Mouse (Mus musculus) liver, embryonic 11.5 days (tissue): ENCODE data around the gene Smim5. TPM values are rescaled to one million over a fixed set of nuclear protein-coding genes. Genes with fewer than 3 reads are reported as not detected.

Experiments used
- ATAC-seq: fragments of 200-750 bp; cut with Nextera tagmentation; replicated peaks from 2 replicates; pipeline ENCODE4 v1.8.0; 2017; ENCODE audit warnings: moderate number of reproducible peaks, mild to moderate bottlenecking, moderate TSS enrichment, moderate library complexity; ENCODE audit not compliant: low FRiP score
- DNase-seq: peaks from one replicate; pipeline ENCODE4 v3.0.0-alpha.2; 2017; ENCODE audit warnings: low spot score
- H3K27ac ChIP-seq: fragments of 300-500 bp; sonication (generic); 2 replicates; pipeline ENCODE4 v1.5.1; 2014; ENCODE audit warnings: mild to moderate bottlenecking, low read depth, low read length, control low read depth
- H3K27me3 ChIP-seq: fragments of 300-500 bp; sonication (generic); replicated peaks from 2 replicates; pipeline ENCODE4 v1.6.1; 2014; ENCODE audit warnings: low read length, mixed read lengths; ENCODE audit not compliant: control insufficient read depth, insufficient read depth
- H3K36me3 ChIP-seq: fragments of 300-500 bp; sonication (generic); 2 replicates; pipeline ENCODE4 v1.6.1; 2014; ENCODE audit warnings: mild to moderate bottlenecking, low read length, moderate library complexity, mixed read lengths; ENCODE audit not compliant: control insufficient read depth, insufficient read depth
- H3K4me1 ChIP-seq: fragments of 300-500 bp; sonication (generic); replicated peaks from 2 replicates; pipeline ENCODE4 v1.6.1; 2014; ENCODE audit warnings: low read length, mixed read lengths; ENCODE audit not compliant: control insufficient read depth, insufficient read depth
- H3K4me2 ChIP-seq: fragments of 300-500 bp; sonication (generic); 2 replicates; pipeline ENCODE4 v1.6.1; 2014; ENCODE audit warnings: mild to moderate bottlenecking, control low read depth, moderate library complexity
- H3K4me3 ChIP-seq: fragments of 300-500 bp; sonication (generic); 2 replicates; pipeline ENCODE4 v1.5.1; 2014; ENCODE audit warnings: low read depth, low read length, control low read depth
- H3K9ac ChIP-seq: fragments of 300-500 bp; sonication (generic); 2 replicates; pipeline ENCODE4 v1.6.1; 2014; ENCODE audit warnings: low read depth, low read length, control low read depth
- H3K9me3 ChIP-seq: fragments of 300-500 bp; sonication (generic); 2 replicates; pipeline ENCODE4 v1.6.1; 2016; ENCODE audit warnings: low read length, inconsistent platforms, mixed read lengths; ENCODE audit not compliant: control insufficient read depth
- WGBS: fragments of 180-500 bp; shearing (Covaris S2); extraction: QIAGEN DNeasy Blood & Tissue Kit; methylation state at CpG from one replicate; pipeline ENCODE4 v1.1.7; 2014; 5-methylcytosine and 5-hydroxymethylcytosine counted together
- polyA plus RNA-seq: library from polyadenylated mRNA; unstranded; fragments of >200 nt; fragmentation: Nextera tagmentation; extraction: Ambion mirVana; gene quantifications from 2 replicates; pipeline ENCODE4 v1.2.1, GENCODE M21; 2014

Smim5 gene
- polyA plus RNA-seq, 1 experiment from 2014 or later, result 45.9 TPM

GRCm38 (mm10) chr11:115872437-115872836 is 27.3 kb upstream of the Smim5 start:
- Histone ChIP-seq H3K36me3 (no peaks in the 10 kb centered on the region), H3K27ac (no peak overlapping the region), H3K27me3 (no peaks in the 10 kb centered on the region), H3K4me2 (no peak overlapping the region; the same call in 1 of the 2 replicates), H3K9ac (no peak overlapping the region), H3K9me3 (no peaks in the 10 kb centered on the region), H3K4me1 (peaks cover 20% of the 10 kb centered on the region), H3K4me3 (no peak overlapping the region)
- ATAC-seq, result peak; percentile 46; the same call in 1 of the 2 replicates
- 59% methylated on average over 4 of the region's 4 CpGs for WGBS
- no peak for DNase-seq

- Histone ChIP-seq H3K4me2 (no peak overlapping the region), H3K27ac (no peak overlapping the region), H3K4me1 (peaks cover 17% of the 10 kb centered on the region), H3K4me3 (no peak overlapping the region), H3K27me3 (no peaks in the 10 kb centered on the region), H3K9ac (no peak overlapping the region), H3K36me3 (no peaks in the 10 kb centered on the region), H3K9me3 (no peaks in the 10 kb centered on the region)
- WGBS, result 91% methylated on average over 3 of the region's 3 CpGs
- DNase-seq (no peak), ATAC-seq (no peak)
Measured at GRCm38 (mm10) chr11:115875935-115876334, 23.8 kb upstream of the Smim5 start.

DNA sequence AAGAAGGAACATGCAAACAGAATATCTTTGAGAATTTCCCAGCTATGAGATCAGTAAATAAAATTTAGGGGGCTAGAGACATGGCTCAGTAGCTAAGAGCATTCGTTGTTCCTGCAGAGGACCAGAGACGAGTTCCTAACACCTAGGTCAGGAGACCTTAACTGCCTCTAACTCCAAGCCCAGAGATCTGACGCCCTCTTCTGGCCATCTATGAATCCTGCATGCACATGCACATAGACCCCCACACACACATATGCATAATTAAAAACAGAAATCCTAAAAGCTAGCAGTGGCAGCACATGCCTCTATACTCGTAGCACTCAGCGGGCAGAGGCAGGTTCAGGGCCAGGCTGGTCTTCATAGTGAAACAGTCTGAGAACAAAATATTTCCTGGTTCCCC is 23.3 kb upstream of the Smim5 start:
- Histone ChIP-seq H3K27ac (no peak overlapping the region; the same call in 1 of the 2 replicates), H3K9me3 (no peaks in the 10 kb centered on the region), H3K4me2 (no peak overlapping the region), H3K36me3 (no peaks in the 10 kb centered on the region), H3K4me1 (peaks cover 17% of the 10 kb centered on the region), H3K9ac (no peak overlapping the region), H3K4me3 (no peak overlapping the region), H3K27me3 (no peaks in the 10 kb centered on the region)
- WGBS, result 75% methylated on average over 5 of the region's 5 CpGs
- no peak for DNase-seq
- no peak for ATAC-seq

DNA sequence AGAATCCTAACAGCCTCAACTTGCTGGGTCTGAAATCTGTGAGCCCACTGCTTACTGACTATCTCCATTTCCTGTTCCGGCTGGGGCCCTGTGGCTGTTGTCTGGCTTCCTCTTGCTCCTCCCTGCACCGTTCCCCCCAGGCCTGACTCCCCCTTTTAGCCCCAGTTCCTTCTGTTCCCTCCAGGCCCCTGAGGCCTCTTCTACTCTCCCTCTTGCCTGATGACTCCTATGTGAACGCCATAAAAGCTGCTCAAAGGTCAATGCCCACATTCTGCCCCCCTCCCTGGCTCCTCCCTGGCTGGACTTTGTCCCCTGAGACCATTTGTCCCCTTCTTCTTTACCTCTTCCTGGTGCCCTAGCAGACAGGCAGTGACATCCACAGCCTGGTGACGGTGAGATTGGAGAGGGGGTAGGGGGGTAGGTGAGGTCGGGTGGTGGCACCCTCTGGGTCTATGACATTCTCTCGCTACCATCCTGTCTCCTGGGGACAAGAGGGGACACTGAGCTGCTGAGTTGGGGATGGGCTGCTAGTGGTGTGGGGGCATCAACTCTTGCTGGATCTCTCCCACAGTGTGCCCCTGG is 22.5 kb upstream of the Smim5 start:
- Histone ChIP-seq H3K36me3 (no peaks in the 10 kb centered on the region), H3K27me3 (no peaks in the 10 kb centered on the region), H3K9me3 (no peaks in the 10 kb centered on the region), H3K9ac (0 out of 2 replicates have a peak overlapping the region, but pooled peaks have one; percentile 6), H3K27ac (no peak overlapping the region; the same call in 1 of the 2 replicates), H3K4me1 (peaks cover 12% of the 10 kb centered on the region), H3K4me2 (0 out of 2 replicates have a peak overlapping the region, but pooled peaks have one; percentile 16), H3K4me3 (no peak overlapping the region)
- DNase-seq (no peak), ATAC-seq (no peak)
- 50% methylated on average over 6 of the region's 6 CpGs for WGBS

- ATAC-seq (no peak), DNase-seq (no peak)
- no peaks in the 10 kb centered on the region for H3K36me3 ChIP-seq
- no peak overlapping the region for H3K4me2 ChIP-seq
- 80% methylated on average over 8 of the region's 8 CpGs for WGBS
- no peak overlapping the region for H3K4me3 ChIP-seq
- no peak overlapping the region for H3K9ac ChIP-seq
- H3K27me3 ChIP-seq, result 0 out of 2 replicates have a peak, but pooled peaks cover 4% of the 10 kb centered on the region
- H3K4me1 ChIP-seq, result peaks cover 8% of the 10 kb centered on the region
- H3K9me3 ChIP-seq, result no peaks in the 10 kb centered on the region
- H3K27ac ChIP-seq, result no peak overlapping the region
Measured at GRCm38 (mm10) chr11:115878071-115878470, 21.7 kb upstream of the Smim5 start.

- no peak for DNase-seq
Measured at GRCm38 (mm10) chr11:115881002-115881401, 18.8 kb upstream of the Smim5 start.

GRCm38 (mm10) chr11:115883251-115883650 is 16.5 kb upstream of the Smim5 start:
- no peak overlapping the region for H3K27ac ChIP-seq

More at GRCm38 (mm10) chr11:115881002-115881401, 18.8 kb upstream of the Smim5 start:
- Histone ChIP-seq H3K4me3 (no peak overlapping the region), H3K9ac (no peak overlapping the region), H3K4me1 (peaks cover 8% of the 10 kb centered on the region), H3K27ac (no peak overlapping the region), H3K9me3 (no peaks in the 10 kb centered on the region), H3K36me3 (no peaks in the 10 kb centered on the region), H3K4me2 (no peak overlapping the region), H3K27me3 (peaks cover 12% of the 10 kb centered on the region)
- 25% methylated on average over 5 of the region's 5 CpGs for WGBS
- ATAC-seq, result no peak

DNA sequence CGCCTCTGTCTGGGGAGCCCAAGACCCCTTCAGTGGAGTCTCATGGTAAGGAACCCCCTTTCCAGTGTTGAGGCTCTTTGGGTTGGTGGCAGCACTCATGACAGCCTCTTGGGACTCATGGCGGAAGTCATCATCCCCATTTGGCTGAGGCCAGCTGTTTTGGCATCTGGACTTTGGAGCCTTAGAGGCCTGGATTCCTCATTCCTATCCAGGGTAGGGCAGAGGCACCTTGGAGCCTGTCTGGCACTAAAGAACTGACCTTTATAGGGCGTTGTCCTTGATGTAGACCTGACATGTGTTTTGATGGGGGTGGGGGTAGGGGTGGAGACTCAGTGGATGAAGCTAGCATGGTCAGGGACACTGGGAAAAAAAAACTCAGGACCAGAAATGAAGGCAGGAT is 15.4 kb upstream of the Smim5 start:
- no peak overlapping the region for H3K27ac ChIP-seq
- WGBS, result 93% methylated on average over 3 of the region's 3 CpGs
- no peak for ATAC-seq

More at GRCm38 (mm10) chr11:115883251-115883650, 16.5 kb upstream of the Smim5 start:
- Histone ChIP-seq H3K9ac (0 out of 2 replicates have a peak overlapping the region, but pooled peaks have one; percentile 34), H3K9me3 (no peaks in the 10 kb centered on the region), H3K4me3 (no peak overlapping the region), H3K36me3 (no peaks in the 10 kb centered on the region), H3K27me3 (peaks cover 12% of the 10 kb centered on the region), H3K4me2 (no peak overlapping the region), H3K4me1 (no peaks in the 10 kb centered on the region)
- DNase-seq, result no peak
- WGBS, result 26% methylated on average over 17 of the region's 17 CpGs
- no peak for ATAC-seq

DNA sequence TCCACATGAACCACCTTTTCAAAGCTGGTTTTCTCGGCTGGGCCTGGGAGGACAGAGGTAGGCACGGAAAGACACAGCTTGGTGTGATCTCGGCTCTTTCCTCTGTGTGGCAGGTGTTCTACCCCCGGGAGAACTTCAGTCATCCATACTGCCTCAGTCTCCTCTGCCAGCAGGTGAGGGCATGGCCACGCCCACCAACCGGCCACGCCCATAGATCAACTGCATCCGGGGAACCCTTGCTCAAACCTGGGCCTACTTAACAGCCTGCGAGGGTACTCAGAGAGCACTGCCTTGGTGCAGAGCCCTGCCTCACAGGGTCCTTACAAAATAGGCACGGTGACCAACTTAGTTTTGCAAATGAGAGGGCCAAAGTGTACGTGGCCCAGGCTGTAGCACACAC is 14.5 kb upstream of the Smim5 start:
- Histone ChIP-seq H3K9me3 (no peaks in the 10 kb centered on the region), H3K4me3 (no peak overlapping the region), H3K27ac (no peak overlapping the region), H3K36me3 (no peaks in the 10 kb centered on the region), H3K4me1 (no peaks in the 10 kb centered on the region), H3K9ac (no peak overlapping the region), H3K27me3 (peaks cover 12% of the 10 kb centered on the region), H3K4me2 (no peak overlapping the region)
- WGBS, result 62% methylated on average over 11 of the region's 11 CpGs
- DNase-seq, result no peak
- ATAC-seq, result no peak

More for the DNA sequence above, 15.4 kb upstream of the Smim5 start:
- Histone ChIP-seq H3K9me3 (no peaks in the 10 kb centered on the region), H3K4me2 (no peak overlapping the region), H3K4me1 (no peaks in the 10 kb centered on the region), H3K36me3 (no peaks in the 10 kb centered on the region), H3K27me3 (peaks cover 12% of the 10 kb centered on the region), H3K9ac (no peak overlapping the region), H3K4me3 (no peak overlapping the region)
- no peak for DNase-seq
